ENCODE assay signal across 8 mouse cellular contexts in the genomic region with DNA sequence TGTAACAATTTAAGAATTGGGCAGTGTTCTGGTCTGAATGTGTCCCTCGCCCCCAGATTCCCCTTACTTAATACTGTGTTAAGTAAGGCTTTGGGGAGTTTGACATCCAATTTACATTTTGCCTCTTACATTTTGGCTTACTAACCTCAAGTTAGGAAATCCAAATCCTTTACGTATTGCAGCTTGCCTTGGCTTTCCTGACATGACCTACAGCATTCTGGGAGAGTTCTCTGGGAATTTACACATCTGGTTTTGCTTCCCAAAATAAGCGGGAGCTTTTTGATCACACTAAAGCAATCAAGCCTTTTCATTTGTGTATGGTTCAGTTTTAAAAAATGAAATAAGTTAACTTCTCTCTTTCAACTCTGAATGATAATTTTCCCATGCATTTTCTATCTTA. TPM values are rescaled to one million over a fixed set of nuclear protein-coding genes. Genes with fewer than 3 reads are reported as not detected.
DNase-seq lines count a peak whose midpoint lies in the region; ATAC-seq and TF ChIP-seq lines count a peak whose summit lies in the region.

No protein-coding gene starts in this region.

- H3K9ac ChIP-seq in lung, postnatal 0 days (replicated peaks; ENCODE audit: low read depth) = no peak overlapping the region
- H3K9ac ChIP-seq in stomach, embryonic 14.5 days (replicated peaks; ENCODE audit: low read depth, low read length) = no peak overlapping the region

- intact Hi-C loops in left cerebral cortex, postnatal 4 days (cut with DNase I) = loop anchor here (5.0 kb wide), 1 partner anchor 139 kb away; no protein-coding TSS in a partner anchor

- H3K4me3 ChIP-seq in lung, postnatal 0 days (ENCODE audit: low read depth, low read length) = peak overlapping the region; percentile 66; the same call in 1 of the 2 replicates
- peak overlapping the region; percentile 80 for H3K4me3 ChIP-seq in limb, embryonic 10.5 days
- peak overlapping the region; percentile 72 for H3K4me3 ChIP-seq in stomach, embryonic 14.5 days (ENCODE audit: low read depth, low read length)

- peaks cover 3% of the 10 kb centered on the region; the same call in 1 of the 2 replicates for H3K4me1 ChIP-seq in lung, postnatal 0 days (ENCODE audit: insufficient read depth, low read depth, low read length)
- peaks cover 22% of the 10 kb centered on the region for H3K4me1 ChIP-seq in limb, embryonic 10.5 days
- peaks cover 16% of the 10 kb centered on the region; the same call in 1 of the 2 replicates for H3K4me1 ChIP-seq in stomach, embryonic 14.5 days (ENCODE audit: control insufficient read depth, insufficient read depth, low read length)

- H3K4me2 ChIP-seq in lung, postnatal 0 days (replicated peaks; ENCODE audit: low read depth, low read length) = peak overlapping the region; percentile 83
- peak overlapping the region; percentile 95 for H3K4me2 ChIP-seq in stomach, embryonic 14.5 days (replicated peaks; ENCODE audit: low read depth, low read length)

- 29% methylated on average over 3 of the region's 3 CpGs for WGBS in lung, postnatal 0 days
- 33% methylated on average over 3 of the region's 3 CpGs for WGBS in limb, embryonic 10.5 days
- 22% methylated on average over 3 of the region's 3 CpGs for WGBS in stomach, embryonic 14.5 days

- TF ChIP-seq EP300 in lung, postnatal 0 days (IDR thresholded peaks at IDR 0.05) = no peak

- no peaks in the 10 kb centered on the region for H3K36me3 ChIP-seq in lung, postnatal 0 days (ENCODE audit: insufficient read depth, low read length)
- H3K36me3 ChIP-seq in limb, embryonic 10.5 days = no peaks in the 10 kb centered on the region
- no peaks in the 10 kb centered on the region for H3K36me3 ChIP-seq in stomach, embryonic 14.5 days (ENCODE audit: control insufficient read depth, insufficient read depth, low read length)

- H3K27me3 ChIP-seq in lung, postnatal 0 days (replicated peaks; ENCODE audit: insufficient read depth, low read length) = peaks cover 5% of the 10 kb centered on the region; the same call in 1 of the 2 replicates
- peaks cover 39% of the 10 kb centered on the region for H3K27me3 ChIP-seq in limb, embryonic 10.5 days (ENCODE audit: low read depth, poor library complexity, severe bottlenecking)
- no peaks in the 10 kb centered on the region for H3K27me3 ChIP-seq in stomach, embryonic 14.5 days (ENCODE audit: control insufficient read depth, insufficient read depth, low read length)

- peak; percentile 35 for DNase-seq in cerebellum, adult 9-10 months
- DNase-seq in cerebellum, postnatal 10 days = no peak
- peak; percentile 9 for DNase-seq in lung, postnatal 0 days (ENCODE audit: low spot score)
- DNase-seq in lung, postnatal 25 days (ENCODE audit: low spot score) = no peak
- no peak for DNase-seq in limb, embryonic 10.5 days (ENCODE audit: low spot score)
- DNase-seq in thymus, postnatal 4 days = no peak
- DNase-seq in left cerebral cortex, postnatal 4 days = no peak

- no peak overlapping the region for H3K27ac ChIP-seq in lung, postnatal 0 days (ENCODE audit: low read length)
- no peak overlapping the region for H3K27ac ChIP-seq in limb, embryonic 10.5 days
- no peak overlapping the region for H3K27ac ChIP-seq in stomach, embryonic 14.5 days (ENCODE audit: low read length)

- no peaks in the 10 kb centered on the region for H3K9me3 ChIP-seq in lung, postnatal 0 days (ENCODE audit: low read length)
- H3K9me3 ChIP-seq in limb, embryonic 10.5 days (replicated peaks) = no peaks in the 10 kb centered on the region
- H3K9me3 ChIP-seq in stomach, embryonic 14.5 days (ENCODE audit: control insufficient read depth, low read depth, low read length) = no peaks in the 10 kb centered on the region

- no peak for TF ChIP-seq CTCF in lung, postnatal 0 days (IDR thresholded peaks at IDR 0.05)

- no peak for ATAC-seq in lung, postnatal 0 days
- no peak for ATAC-seq in stomach, embryonic 14.5 days (ENCODE audit: insufficient number of reproducible peaks, insufficient read depth, low FRiP score, low read depth)

RNA-seq across cellular contexts. Expression of a gene that starts 1.3 kb away (rescaled TPM):
- polyA plus RNA-seq in lung, postnatal 0 days (2015; fragmentation: Nextera tagmentation; extraction: Ambion mirVana) = 3.1 and 3.2 TPM in 2 replicates
- 0.44 and 0.58 TPM in 2 replicates for polyA plus RNA-seq in limb, embryonic 10.5 days (2016; fragmentation: Nextera tagmentation; extraction: Ambion mirVana)
- polyA plus RNA-seq in stomach, embryonic 14.5 days (2014; fragmentation: Nextera tagmentation; extraction: Ambion mirVana) = 4.6 and 5.0 TPM in 2 replicates
- 10 to 100 TPM; 21.3 to 23.4 TPM for total RNA-seq in left cerebral cortex, postnatal 4 days (2021)

RNA-seq across cellular contexts. Expression of a gene that starts 25.5 kb away (rescaled TPM):
- polyA plus RNA-seq in lung, postnatal 0 days (2015; fragmentation: Nextera tagmentation; extraction: Ambion mirVana) = 40.3 TPM in 2 replicates
- polyA plus RNA-seq in limb, embryonic 10.5 days (2016; fragmentation: Nextera tagmentation; extraction: Ambion mirVana) = 19.1 and 19.3 TPM in 2 replicates
- polyA plus RNA-seq in stomach, embryonic 14.5 days (2014; fragmentation: Nextera tagmentation; extraction: Ambion mirVana) = 34.8 and 37.3 TPM in 2 replicates
- total RNA-seq in left cerebral cortex, postnatal 4 days (2021) = 10 to 100 TPM; 19.4 to 20.7 TPM

Comparison
In these comparisons a context has a peak if more than half of its experiments do, and no peak if none do; other contexts are left out.
1. DNase-seq: peak in cerebellum, adult 9-10 months (single experiment) and lung, postnatal 0 days (single experiment); none in cerebellum, postnatal 10 days (0 of 2), lung, postnatal 25 days (single experiment), limb, embryonic 10.5 days (single experiment), thymus, postnatal 4 days (single experiment) and left cerebral cortex, postnatal 4 days (single experiment).
2. Peak in every context shown above with its lines, with median percentiles within 50 percentile points of each other: H3K4me3 ChIP-seq.